Mouse (Mus musculus): Measurements from ENCODE around the gene Ptpro. TPM values are rescaled to one million over a fixed set of nuclear protein-coding genes. Genes with fewer than 3 reads are reported as not detected.
A peak's percentile ranks its signal among the peaks of the same experiment; 100 is the strongest.

Gene Ptpro
- polyA plus RNA-seq, 1 experiment from 2014 or later: 41.7 TPM

DNA sequence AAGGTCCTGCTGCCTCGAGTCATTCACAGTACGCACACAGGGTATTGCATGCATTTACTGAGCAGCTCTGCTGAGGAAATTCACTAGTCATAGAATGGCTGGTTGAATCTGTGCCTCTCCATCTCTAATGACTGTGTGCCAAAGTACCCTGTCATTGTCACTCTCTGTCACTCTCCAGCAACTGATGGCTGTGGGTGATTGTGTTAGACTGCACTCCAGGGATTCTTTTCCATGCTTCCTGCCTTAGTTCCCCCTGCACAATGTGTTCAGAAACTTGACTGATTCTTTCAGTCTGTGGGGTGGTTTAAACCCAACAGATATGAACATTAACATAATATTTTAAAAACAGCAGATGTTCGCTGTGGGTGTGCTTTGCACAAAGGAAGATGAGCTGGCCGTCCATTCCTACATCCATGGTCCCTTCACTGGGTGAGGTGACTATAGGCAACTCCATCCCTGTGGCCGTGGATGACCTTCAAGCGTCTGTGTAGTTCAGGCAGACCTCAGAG, 29.5 kb downstream of the Ptpro start:
- 77% methylated on average over 6 of the region's 6 CpGs for WGBS
- ATAC-seq: no peak

GRCm38 (mm10) chr6:137282050-137282449, 29.9 kb downstream of the Ptpro start:
- Histone ChIP-seq H3K4me2 (ENCODE audit: low read length) (no peak overlapping the region), H3K4me1 (ENCODE audit: control insufficient read depth, insufficient read depth, low read length) (peaks cover 10% of the 10 kb centered on the region), H3K27ac (ENCODE audit: low read depth, low read length) (no peak overlapping the region; the same call in 1 of the 2 replicates), H3K9me3 (replicated peaks; ENCODE audit: control insufficient read depth, low read length) (no peaks in the 10 kb centered on the region), H3K36me3 (ENCODE audit: control insufficient read depth, insufficient read depth, low read length) (no peaks in the 10 kb centered on the region), H3K4me3 (ENCODE audit: low read depth, low read length) (no peak overlapping the region), H3K9ac (ENCODE audit: low read length) (no peak overlapping the region), H3K27me3 (replicated peaks; ENCODE audit: control insufficient read depth, insufficient read depth, low read length) (no peaks in the 10 kb centered on the region)
- ATAC-seq (no peak), DNase-seq (ENCODE audit: low spot score) (peak; percentile 42)
- 78% methylated on average over 7 of the region's 7 CpGs for WGBS

More for the DNA sequence above, 29.5 kb downstream of the Ptpro start:
- no peak for DNase-seq (ENCODE audit: low spot score)
- H3K9ac ChIP-seq (ENCODE audit: low read length): no peak overlapping the region
- no peak overlapping the region for H3K4me3 ChIP-seq (ENCODE audit: low read depth, low read length)
- no peaks in the 10 kb centered on the region for H3K27me3 ChIP-seq (replicated peaks; ENCODE audit: control insufficient read depth, insufficient read depth, low read length)
- H3K27ac ChIP-seq (ENCODE audit: low read depth, low read length): no peak overlapping the region; the same call in 1 of the 2 replicates
- H3K4me1 ChIP-seq (ENCODE audit: control insufficient read depth, insufficient read depth, low read length): peaks cover 10% of the 10 kb centered on the region
- no peak overlapping the region for H3K4me2 ChIP-seq (ENCODE audit: low read length)
- H3K9me3 ChIP-seq (replicated peaks; ENCODE audit: control insufficient read depth, low read length): no peaks in the 10 kb centered on the region
- H3K36me3 ChIP-seq (ENCODE audit: control insufficient read depth, insufficient read depth, low read length): no peaks in the 10 kb centered on the region

GRCm38 (mm10) chr6:137286376-137286775, 34.3 kb downstream of the Ptpro start:
- no peak overlapping the region for H3K9ac ChIP-seq (ENCODE audit: low read length)
- no peak overlapping the region for H3K27ac ChIP-seq (ENCODE audit: low read depth, low read length)
- 89% methylated on average over 6 of the region's 6 CpGs for WGBS
- H3K4me3 ChIP-seq (ENCODE audit: low read depth, low read length): no peak overlapping the region
- H3K36me3 ChIP-seq (ENCODE audit: control insufficient read depth, insufficient read depth, low read length): no peaks in the 10 kb centered on the region
- ATAC-seq (no peak), DNase-seq (ENCODE audit: low spot score) (no peak)
- H3K4me2 ChIP-seq (ENCODE audit: low read length): no peak overlapping the region
- no peaks in the 10 kb centered on the region for H3K27me3 ChIP-seq (replicated peaks; ENCODE audit: control insufficient read depth, insufficient read depth, low read length)
- H3K4me1 ChIP-seq (ENCODE audit: control insufficient read depth, insufficient read depth, low read length): no peaks in the 10 kb centered on the region; the same call in none of the 2 replicates
- no peaks in the 10 kb centered on the region for H3K9me3 ChIP-seq (replicated peaks; ENCODE audit: control insufficient read depth, low read length)

DNA sequence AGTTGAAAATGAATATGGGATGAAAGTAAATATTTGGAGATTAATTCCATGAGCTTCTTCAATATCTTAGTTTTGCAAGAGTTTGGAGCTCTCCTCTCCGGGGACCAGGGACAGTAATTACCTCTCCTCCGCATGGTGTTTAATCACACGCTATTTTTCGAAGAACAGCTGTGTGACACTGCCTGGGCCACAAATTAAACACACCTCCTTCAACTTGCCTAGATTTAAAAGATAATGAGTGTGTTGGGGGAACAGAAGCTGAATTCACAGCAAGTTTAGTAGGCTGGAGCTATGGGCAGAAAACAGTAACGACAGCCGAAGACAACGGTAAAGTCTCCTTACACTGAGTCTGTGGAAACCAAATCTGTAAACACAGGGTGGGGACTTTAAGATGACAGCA, 35.7 kb downstream of the Ptpro start:
- DNase-seq (ENCODE audit: low spot score) (no peak), ATAC-seq (no peak)
- Histone ChIP-seq H3K4me3 (ENCODE audit: low read depth, low read length) (no peak overlapping the region), H3K4me1 (ENCODE audit: control insufficient read depth, insufficient read depth, low read length) (no peaks in the 10 kb centered on the region), H3K27me3 (replicated peaks; ENCODE audit: control insufficient read depth, insufficient read depth, low read length) (no peaks in the 10 kb centered on the region), H3K27ac (ENCODE audit: low read depth, low read length) (no peak overlapping the region), H3K9ac (ENCODE audit: low read length) (no peak overlapping the region), H3K9me3 (replicated peaks; ENCODE audit: control insufficient read depth, low read length) (no peaks in the 10 kb centered on the region), H3K4me2 (ENCODE audit: low read length) (no peak overlapping the region), H3K36me3 (ENCODE audit: control insufficient read depth, insufficient read depth, low read length) (no peaks in the 10 kb centered on the region)
- WGBS: 55% methylated on average over 7 of the region's 7 CpGs

- no peak overlapping the region for H3K4me2 ChIP-seq (ENCODE audit: low read length)
- H3K4me3 ChIP-seq (ENCODE audit: low read depth, low read length): no peak overlapping the region
- H3K27ac ChIP-seq (ENCODE audit: low read depth, low read length): no peak overlapping the region
- no peak for DNase-seq (ENCODE audit: low spot score)
- no peak for ATAC-seq
- no peaks in the 10 kb centered on the region for H3K9me3 ChIP-seq (replicated peaks; ENCODE audit: control insufficient read depth, low read length)
- no peaks in the 10 kb centered on the region for H3K36me3 ChIP-seq (ENCODE audit: control insufficient read depth, insufficient read depth, low read length)
- 89% methylated on average over 5 of the region's 5 CpGs for WGBS
- H3K27me3 ChIP-seq (replicated peaks; ENCODE audit: control insufficient read depth, insufficient read depth, low read length): no peaks in the 10 kb centered on the region
- H3K9ac ChIP-seq (ENCODE audit: low read length): no peak overlapping the region
- H3K4me1 ChIP-seq (ENCODE audit: control insufficient read depth, insufficient read depth, low read length): no peaks in the 10 kb centered on the region
These were observed 36.1 kb downstream of the Ptpro start for GRCm38 (mm10) chr6:137288264-137288663.

DNA sequence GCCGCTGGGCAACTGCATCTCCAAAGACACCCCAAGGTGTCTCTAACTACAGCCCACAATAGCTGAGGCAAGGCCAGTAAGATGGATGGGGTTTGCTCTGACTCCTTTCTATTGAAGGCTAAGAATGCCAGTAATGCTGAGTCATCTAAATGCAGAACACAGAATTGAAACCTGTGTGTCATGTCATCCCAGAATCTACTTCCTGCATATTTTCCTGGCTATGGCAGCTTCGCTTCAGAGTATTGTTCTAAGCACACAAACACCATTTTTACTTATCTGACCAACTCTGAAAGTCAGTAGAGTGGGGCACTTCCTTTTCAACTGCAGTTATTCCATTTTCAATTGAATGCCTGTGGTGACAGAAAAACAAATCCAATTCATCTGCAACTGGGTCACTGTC, 40.3 kb downstream of the Ptpro start:
- H3K36me3 ChIP-seq (ENCODE audit: control insufficient read depth, insufficient read depth, low read length): no peaks in the 10 kb centered on the region
- WGBS: 84% methylated on average over 2 of the region's 2 CpGs
- H3K9me3 ChIP-seq (replicated peaks; ENCODE audit: control insufficient read depth, low read length): no peaks in the 10 kb centered on the region
- no peak for ATAC-seq
- DNase-seq (ENCODE audit: low spot score): no peak
- H3K4me2 ChIP-seq (ENCODE audit: low read length): no peak overlapping the region
- H3K9ac ChIP-seq (ENCODE audit: low read length): no peak overlapping the region
- H3K4me1 ChIP-seq (ENCODE audit: control insufficient read depth, insufficient read depth, low read length): peaks cover 4% of the 10 kb centered on the region; the same call in 1 of the 2 replicates
- H3K4me3 ChIP-seq (ENCODE audit: low read depth, low read length): no peak overlapping the region
- no peaks in the 10 kb centered on the region for H3K27me3 ChIP-seq (replicated peaks; ENCODE audit: control insufficient read depth, insufficient read depth, low read length)
- H3K27ac ChIP-seq (ENCODE audit: low read depth, low read length): no peak overlapping the region

- Histone ChIP-seq H3K9me3 (replicated peaks; ENCODE audit: control insufficient read depth, low read length) (no peaks in the 10 kb centered on the region), H3K36me3 (ENCODE audit: control insufficient read depth, insufficient read depth, low read length) (no peaks in the 10 kb centered on the region), H3K9ac (ENCODE audit: low read length) (no peak overlapping the region), H3K4me3 (ENCODE audit: low read depth, low read length) (no peak overlapping the region), H3K4me1 (ENCODE audit: control insufficient read depth, insufficient read depth, low read length) (peaks cover 4% of the 10 kb centered on the region; the same call in 1 of the 2 replicates), H3K27ac (ENCODE audit: low read depth, low read length) (no peak overlapping the region), H3K27me3 (replicated peaks; ENCODE audit: control insufficient read depth, insufficient read depth, low read length) (no peaks in the 10 kb centered on the region), H3K4me2 (ENCODE audit: low read length) (no peak overlapping the region)
- 32% methylated on average over 20 of the region's 20 CpGs for WGBS
- DNase-seq (ENCODE audit: low spot score) (peak; percentile 75), ATAC-seq (peak; percentile 80)
These were observed 43.1 kb downstream of the Ptpro start for GRCm38 (mm10) chr6:137294973-137295820.

- no peaks in the 10 kb centered on the region for H3K27me3 ChIP-seq (replicated peaks; ENCODE audit: control insufficient read depth, insufficient read depth, low read length)
- H3K4me3 ChIP-seq (ENCODE audit: low read depth, low read length): no peak overlapping the region
- no peaks in the 10 kb centered on the region for H3K9me3 ChIP-seq (replicated peaks; ENCODE audit: control insufficient read depth, low read length)
- no peaks in the 10 kb centered on the region for H3K36me3 ChIP-seq (ENCODE audit: control insufficient read depth, insufficient read depth, low read length)
- H3K9ac ChIP-seq (ENCODE audit: low read length): no peak overlapping the region
- DNase-seq (ENCODE audit: low spot score): no peak
- no peak overlapping the region for H3K4me2 ChIP-seq (ENCODE audit: low read length)
- no peak for ATAC-seq
- 89% methylated on average over 4 of the region's 4 CpGs for WGBS
- no peaks in the 10 kb centered on the region for H3K4me1 ChIP-seq (ENCODE audit: control insufficient read depth, insufficient read depth, low read length)
- no peak overlapping the region for H3K27ac ChIP-seq (ENCODE audit: low read depth, low read length)
These were observed 50.4 kb downstream of the Ptpro start for GRCm38 (mm10) chr6:137302561-137302960.

DNA sequence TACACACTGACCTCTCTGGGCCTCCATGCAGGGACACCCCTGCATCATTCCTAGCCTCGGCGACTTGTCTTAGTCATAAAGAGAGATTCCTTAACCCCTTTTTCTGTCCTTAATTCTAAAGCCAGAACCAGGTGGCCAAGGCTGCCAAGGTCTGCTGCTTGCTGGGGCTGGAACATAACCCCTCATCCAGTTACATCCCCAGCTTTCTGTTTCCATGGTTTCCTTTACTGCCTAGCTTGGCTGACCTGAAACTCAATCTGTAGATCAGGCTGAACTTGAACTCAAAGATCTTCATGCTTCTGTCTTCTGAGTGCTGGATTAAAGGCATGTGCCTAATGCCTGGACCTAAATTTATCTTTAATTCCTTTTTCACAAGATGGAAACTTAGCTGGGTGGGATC, 51.7 kb downstream of the Ptpro start:
- ATAC-seq (no peak), DNase-seq (ENCODE audit: low spot score) (no peak)
- H3K27ac ChIP-seq (ENCODE audit: low read depth, low read length): no peak overlapping the region
- no peaks in the 10 kb centered on the region for H3K27me3 ChIP-seq (replicated peaks; ENCODE audit: control insufficient read depth, insufficient read depth, low read length)
- H3K9ac ChIP-seq (ENCODE audit: low read length): no peak overlapping the region
- H3K36me3 ChIP-seq (ENCODE audit: control insufficient read depth, insufficient read depth, low read length): no peaks in the 10 kb centered on the region
- H3K4me3 ChIP-seq (ENCODE audit: low read depth, low read length): no peak overlapping the region
- no peak overlapping the region for H3K4me2 ChIP-seq (ENCODE audit: low read length)
- WGBS: 92% methylated on average over 2 of the region's 2 CpGs
- H3K4me1 ChIP-seq (ENCODE audit: control insufficient read depth, insufficient read depth, low read length): no peaks in the 10 kb centered on the region
- H3K9me3 ChIP-seq (replicated peaks; ENCODE audit: control insufficient read depth, low read length): no peaks in the 10 kb centered on the region
